Mouse (Mus musculus) pancreas, adult 10 weeks (tissue): Measurements from ENCODE around the gene Zfp976. TPM values are rescaled to one million over a fixed set of nuclear protein-coding genes. Genes with fewer than 3 reads are reported as not detected.

Experiments used
- polyA plus RNA-seq: library from polyadenylated mRNA; stranded (reverse); fragments of 350-450 nt; fragmentation: Illumina TruSeq; extraction: RNeasy Lipid Tissue Mini Kit (QIAGEN cat#74804); gene quantifications from one replicate; pipeline ENCODE4 v1.2.3, GENCODE M21; 2015; ENCODE audit warnings: low read depth, low replicate concordance; ENCODE audit not compliant: insufficient read depth

Zfp976 gene
- 0.74 TPM for polyA plus RNA-seq

GRCm38 (mm10) chr7:42642152-42643115 is at the start of gene Zfp976:
Zfp976 (minus strand) TSS chr7:42642588.

GRCm38 (mm10) chr7:42592413-42592812 is 50.0 kb downstream of the Zfp976 start, which contains the start of gene Zfp977:
Zfp977 (minus strand) TSS chr7:42592547.

GRCm38 (mm10) chr7:42578488-42578887 is 63.9 kb downstream of the Zfp976 start, which contains the start of gene Gm21028:
Gm21028 (minus strand) TSS chr7:42578588.

Other genes starting within 250 kb of the Zfp976 start
- not detected for gene 4933421I07Rik, start 194.5 kb downstream of the Zfp976 start, polyA plus RNA-seq
- 1.8 TPM for gene Zfp141, start 136.8 kb downstream of the Zfp976 start, polyA plus RNA-seq
- gene Gm21028, start 64.0 kb downstream of the Zfp976 start, polyA plus RNA-seq, result not detected
- not detected for gene Zfp977, start 50.0 kb downstream of the Zfp976 start, polyA plus RNA-seq
- gene Zfp975, start 50.2 kb upstream of the Zfp976 start, polyA plus RNA-seq, result 2.3 TPM
- not detected for gene Gm17067, start 84.4 kb upstream of the Zfp976 start, polyA plus RNA-seq
- not detected for gene Vmn2r62, start 150.9 kb upstream of the Zfp976 start, polyA plus RNA-seq
- not detected for gene Gm2381, start 224.6 kb upstream of the Zfp976 start, polyA plus RNA-seq